Mouse (Mus musculus) MEL (cell line): ENCODE data around the gene Fam161a.

Experiments
- CHD2 ChIP-seq: IDR thresholded peaks from 2 replicates; pipeline ENCODE4 v1.6.1; 2011; ENCODE audit warnings: low read length, improper control_type of control experiment
- MAX ChIP-seq: IDR thresholded peaks from 2 replicates; pipeline ENCODE4 v1.6.1; 2011; ENCODE audit warnings: low read length, improper control_type of control experiment
- POLR2A ChIP-seq, 2 experiments: IDR thresholded peaks; 2 replicates each; pipeline ENCODE4 v1.6.1; 2011 to 2012; ENCODE audit warnings: low read length in 2 of 2, mild to moderate bottlenecking in 2 of 2, control low read depth in 1 of 2, improper control_type of control experiment in 1 of 2, low read depth in 1 of 2, moderate library complexity in 1 of 2; ENCODE audit not compliant: control insufficient read depth in 1 of 2, insufficient read depth in 1 of 2, poor library complexity in 1 of 2
- TCF12 ChIP-seq: IDR thresholded peaks from 2 replicates; pipeline ENCODE4 v1.6.1; 2014; ENCODE audit warnings: low read depth, mild to moderate bottlenecking, inconsistent platforms, low read length, improper control_type of control experiment, moderate library complexity
- UBTF ChIP-seq: IDR thresholded peaks from 2 replicates; pipeline ENCODE4 v1.6.1; 2012; ENCODE audit warnings: low read depth, mild to moderate bottlenecking, inconsistent platforms, low read length, improper control_type of control experiment, moderate library complexity, borderline replicate concordance; ENCODE audit not compliant: insufficient read depth
- USF1 ChIP-seq: IDR thresholded peaks from 2 replicates; pipeline ENCODE4 v1.6.1; 2014; ENCODE audit warnings: low read depth, mild to moderate bottlenecking, inconsistent platforms, low read length, improper control_type of control experiment, moderate library complexity

GRCm38 (mm10) chr11:23029399-23029798 is 22.1 kb downstream of the Fam161a start:
- TF ChIP-seq POLR2A (IDR thresholded peaks at IDR 0.05; ENCODE audit: control insufficient read depth in 1 of 2, insufficient read depth in 1 of 2, low read depth in 1 of 2, low read length in 2 of 2, poor library complexity in 1 of 2) (no peak), TCF12 (no peak), CHD2 (no peak), UBTF (no peak), MAX (no peak), USF1 (no peak)
